Mouse (Mus musculus): Measurements from ENCODE around the gene Ccl1.
A peak's percentile ranks its signal among the peaks of the same experiment; 100 is the strongest.

Ccl1 gene

GRCm38 (mm10) chr11:82205221-82205620, 100.3 kb downstream of the Ccl1 start:
- no peak for DNase-seq (ENCODE audit: low read depth, low spot score)

- DNase-seq (ENCODE audit: low read depth, low spot score) = no peak
These were observed 101.8 kb downstream of the Ccl1 start for GRCm38 (mm10) chr11:82203706-82204105.

GRCm38 (mm10) chr11:82197774-82198173, 107.7 kb downstream of the Ccl1 start:
- no peak for DNase-seq (ENCODE audit: low read depth, low spot score)

GRCm38 (mm10) chr11:82194980-82195379, 110.5 kb downstream of the Ccl1 start:
- no peak for DNase-seq (ENCODE audit: low read depth, low spot score)

GRCm38 (mm10) chr11:82193826-82194225, 111.7 kb downstream of the Ccl1 start:
- no peak for DNase-seq (ENCODE audit: low read depth, low spot score)

GRCm38 (mm10) chr11:82189782-82190563, 115.5 kb downstream of the Ccl1 start:
- no peak for DNase-seq (ENCODE audit: low read depth, low spot score)

GRCm38 (mm10) chr11:82185684-82186083, 119.8 kb downstream of the Ccl1 start:
- no peak for DNase-seq (ENCODE audit: low read depth, low spot score)

GRCm38 (mm10) chr11:82183281-82183935, 122.1 kb downstream of the Ccl1 start:
- no peak for DNase-seq (ENCODE audit: low read depth, low spot score)

- no peak for DNase-seq (ENCODE audit: low read depth, low spot score)
These were observed 123.1 kb downstream of the Ccl1 start for GRCm38 (mm10) chr11:82182401-82182800.

- DNase-seq (ENCODE audit: low read depth, low spot score) = no peak
These were observed 124.2 kb downstream of the Ccl1 start for GRCm38 (mm10) chr11:82181331-82181730.

GRCm38 (mm10) chr11:82178161-82178560, 127.3 kb downstream of the Ccl1 start:
- no peak for DNase-seq (ENCODE audit: low read depth, low spot score)

- peak; percentile 77 for DNase-seq (ENCODE audit: low read depth, low spot score)
These were observed 127.8 kb downstream of the Ccl1 start for GRCm38 (mm10) chr11:82177711-82178110.

GRCm38 (mm10) chr11:82174794-82175193, 130.7 kb downstream of the Ccl1 start:
- peak; percentile 38 for DNase-seq (ENCODE audit: low read depth, low spot score)

GRCm38 (mm10) chr11:82173491-82173890, 132.0 kb downstream of the Ccl1 start:
- no peak for DNase-seq (ENCODE audit: low read depth, low spot score)

- DNase-seq (ENCODE audit: low read depth, low spot score) = no peak
These were observed 134.0 kb downstream of the Ccl1 start for GRCm38 (mm10) chr11:82171316-82172071.

GRCm38 (mm10) chr11:82169456-82169855, 136.0 kb downstream of the Ccl1 start:
- no peak for DNase-seq (ENCODE audit: low read depth, low spot score)

- no peak for DNase-seq (ENCODE audit: low read depth, low spot score)
These were observed 137.2 kb downstream of the Ccl1 start for GRCm38 (mm10) chr11:82168308-82168707.

GRCm38 (mm10) chr11:82163285-82163684, 142.2 kb downstream of the Ccl1 start:
- DNase-seq (ENCODE audit: low read depth, low spot score) = no peak

GRCm38 (mm10) chr11:82159126-82159525, 146.4 kb downstream of the Ccl1 start:
- DNase-seq (ENCODE audit: low read depth, low spot score) = no peak

GRCm38 (mm10) chr11:82139492-82140094, 165.9 kb downstream of the Ccl1 start:
- DNase-seq (ENCODE audit: low read depth, low spot score) = no peak

- no peak for DNase-seq (ENCODE audit: low read depth, low spot score)
These were observed 169.3 kb downstream of the Ccl1 start for GRCm38 (mm10) chr11:82136196-82136595.

GRCm38 (mm10) chr11:82132977-82133376, 172.5 kb downstream of the Ccl1 start:
- no peak for DNase-seq (ENCODE audit: low read depth, low spot score)
